ENCODE assay signal across 11 mouse cellular contexts in the genomic region with DNA sequence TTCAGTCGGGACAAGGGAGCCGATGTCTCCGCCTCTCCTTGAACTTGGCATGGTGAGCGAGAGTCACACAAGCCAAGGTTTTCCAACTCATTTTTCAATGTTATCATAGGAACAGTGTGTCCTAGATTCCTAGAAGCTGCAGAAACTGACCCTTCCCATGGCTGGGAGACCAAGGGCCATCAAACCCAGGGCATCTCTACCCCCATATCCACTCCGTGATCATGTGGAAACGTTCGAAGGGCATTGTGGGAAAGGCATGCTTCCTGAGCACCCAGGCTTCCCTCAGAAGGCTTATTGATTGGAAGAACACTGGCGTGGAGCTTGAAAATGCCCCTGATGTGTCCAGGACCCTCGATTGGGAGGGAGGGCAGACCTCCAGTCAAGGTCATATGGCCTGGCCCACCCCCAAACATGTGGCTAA.
A peak's percentile ranks its signal among the peaks of the same experiment; 100 is the strongest.
DNase-seq lines count a peak whose midpoint lies in the region; ATAC-seq lines count a peak whose summit lies in the region.
"Had no signal": no experiment of that assay in that cellular context is flagged by ENCODE, and none has a peak within 500 bp of the region (broad histone marks: within the 10 kb centered on the region; RNA-seq: fewer than 3 reads in every experiment).

No protein-coding gene starts in this region.

- intact Hi-C loops in gastrocnemius, postnatal 14 days (cut with DNase I; ENCODE audit: low total_unique reads), result no loop called here

- peak; percentile 11 to 42 for DNase-seq in kidney, adult 8-10 months
- DNase-seq in gastrocnemius, postnatal 14 days, result peak; percentile 33
- peak; percentile 40 for DNase-seq in ovary, postnatal 36 days (ENCODE audit: low spot score)
- DNase-seq in T-cell, adult 2 months (ENCODE audit: low spot score), result no peak
- DNase-seq in cerebellum, postnatal 14 days, result no peak
- DNase-seq: cerebellum, adult 9-10 months had no signal

- H3K9ac ChIP-seq in kidney, embryonic 15.5 days, result no peak overlapping the region
- no peak overlapping the region for H3K9ac ChIP-seq in hindbrain, embryonic 16.5 days (ENCODE audit: low read depth, low read length)
- H3K9ac ChIP-seq: embryonic facial prominence, embryonic 12.5 days; liver, embryonic 14.5 days had no signal

- WGBS in kidney, embryonic 15.5 days, result 80% methylated on average over 9 of the region's 9 CpGs
- 85% methylated on average over 9 of the region's 9 CpGs for WGBS in hindbrain, embryonic 16.5 days

- no peak overlapping the region for H3K4me2 ChIP-seq in kidney, embryonic 15.5 days
- H3K4me2 ChIP-seq in hindbrain, embryonic 16.5 days (ENCODE audit: low read length), result no peak overlapping the region
- H3K4me2 ChIP-seq: embryonic facial prominence, embryonic 12.5 days had no signal

- H3K36me3 ChIP-seq in kidney, embryonic 15.5 days, result no peaks in the 10 kb centered on the region
- no peaks in the 10 kb centered on the region for H3K36me3 ChIP-seq in hindbrain, embryonic 16.5 days (ENCODE audit: control insufficient read depth, insufficient read depth, low read length)
- H3K36me3 ChIP-seq: embryonic facial prominence, embryonic 12.5 days had no signal

- no peak for ATAC-seq in kidney, embryonic 15.5 days (replicated peaks; ENCODE audit: low FRiP score)
- ATAC-seq in hindbrain, embryonic 16.5 days, result no peak
- ATAC-seq: forebrain, embryonic 16.5 days had no signal

- H3K4me3 ChIP-seq in kidney, embryonic 15.5 days (replicated peaks), result no peak overlapping the region
- no peak overlapping the region for H3K4me3 ChIP-seq in hindbrain, embryonic 16.5 days (ENCODE audit: low read length)
- H3K4me3 ChIP-seq: embryonic facial prominence, embryonic 12.5 days had no signal

- H3K9me3 ChIP-seq in kidney, embryonic 15.5 days (replicated peaks), result no peaks in the 10 kb centered on the region
- H3K9me3 ChIP-seq in hindbrain, embryonic 16.5 days (ENCODE audit: control insufficient read depth, low read length), result no peaks in the 10 kb centered on the region
- H3K9me3 ChIP-seq: embryonic facial prominence, embryonic 12.5 days had no signal

- H3K27me3 ChIP-seq in kidney, embryonic 15.5 days, result no peaks in the 10 kb centered on the region
- no peaks in the 10 kb centered on the region for H3K27me3 ChIP-seq in hindbrain, embryonic 16.5 days (replicated peaks; ENCODE audit: control insufficient read depth, insufficient read depth, low read length)
- H3K27me3 ChIP-seq: embryonic facial prominence, embryonic 12.5 days had no signal

- no peak overlapping the region for H3K27ac ChIP-seq in kidney, embryonic 15.5 days
- 0 out of 2 replicates have a peak overlapping the region, but pooled peaks have one; percentile 34 for H3K27ac ChIP-seq in hindbrain, embryonic 16.5 days (ENCODE audit: low read depth, low read length)
- H3K27ac ChIP-seq: embryonic facial prominence, embryonic 12.5 days; liver, embryonic 14.5 days had no signal

- H3K4me1 ChIP-seq in kidney, embryonic 15.5 days, result peaks cover 24% of the 10 kb centered on the region
- peaks cover 4% of the 10 kb centered on the region for H3K4me1 ChIP-seq in hindbrain, embryonic 16.5 days (ENCODE audit: control insufficient read depth, insufficient read depth, low read depth, low read length)

Comparison
In these comparisons a context has a peak if more than half of its experiments do, and no peak if none do; other contexts are left out.
1. DNase-seq: peak in kidney, adult 8-10 months (2 of 2), gastrocnemius, postnatal 14 days (single experiment) and ovary, postnatal 36 days (single experiment); none in T-cell, adult 2 months (single experiment) and cerebellum, postnatal 14 days (0 of 2).